Mouse (Mus musculus): ENCODE measurements around the gene Fam185a. TPM values are rescaled to one million over a fixed set of nuclear protein-coding genes. Genes with fewer than 3 reads are reported as not detected.

Fam185a gene
- polyA plus RNA-seq, 1 experiment from 2014 or later: 10.2 TPM

DNA sequence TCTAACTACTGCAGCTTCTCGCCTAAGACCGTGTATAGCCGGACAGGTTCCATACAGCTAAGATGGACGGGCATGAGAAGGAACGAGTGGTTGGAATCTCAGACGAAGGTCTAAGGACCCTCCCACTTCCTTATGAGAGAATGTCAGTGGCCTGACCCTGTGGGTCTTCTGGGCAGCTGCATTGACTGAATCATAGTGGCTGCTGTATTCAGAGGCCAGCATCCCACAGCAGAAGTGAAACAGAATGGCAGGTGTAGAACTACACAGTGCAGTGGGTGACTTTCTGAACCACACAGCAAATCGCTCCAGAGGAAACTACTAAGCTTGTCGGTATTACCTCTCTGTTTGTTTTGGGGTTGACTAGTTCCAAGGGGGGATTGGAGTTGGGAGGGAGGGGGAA is 80.4 kb downstream of the Fam185a start:
- ATAC-seq: no peak
- CTCF ChIA-PET: interaction anchor here (1.1 to 1.5 kb wide), 2 partner anchors 13 to 18 kb away, joined by 3 to 4 read pairs; no protein-coding TSS in a partner anchor
- no peak for DNase-seq (ENCODE audit: low read depth, low spot score)
- POLR2A ChIA-PET: no interaction called here
- in situ Hi-C loops (cut with MboI; ENCODE audit: low pct_unique_long_range_greater_than_20kb): no loop called here
- H3K27me3 ChIP-seq: no peaks in the 10 kb centered on the region
- TF ChIP-seq CTCF (IDR thresholded peaks at IDR 0.05): no peak

DNA sequence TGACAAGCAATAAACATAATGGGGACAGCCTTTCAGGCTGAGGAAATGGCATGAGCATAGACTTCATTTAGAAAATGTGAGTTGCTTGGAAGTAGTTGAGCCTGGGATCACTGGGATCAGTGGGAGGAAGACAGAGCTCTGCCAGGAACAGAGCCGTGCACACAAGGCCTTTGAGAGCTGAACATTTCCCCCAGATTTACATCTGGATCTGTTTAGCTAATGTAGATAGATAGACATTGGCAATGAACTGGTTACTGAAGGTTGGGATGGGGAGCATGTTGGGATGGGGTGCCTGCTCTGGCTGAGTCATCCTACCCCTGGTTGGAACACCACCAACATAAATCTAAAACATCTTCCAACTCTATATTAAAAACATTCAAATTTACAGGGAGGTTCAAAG is 82.1 kb downstream of the Fam185a start:
- DNase-seq (ENCODE audit: low read depth, low spot score) (no peak), ATAC-seq (no peak)
- POLR2A ChIA-PET: no interaction called here
- no peak for TF ChIP-seq CTCF (IDR thresholded peaks at IDR 0.05)
- in situ Hi-C loops (cut with MboI; ENCODE audit: low pct_unique_long_range_greater_than_20kb): no loop called here
- H3K27me3 ChIP-seq: no peaks in the 10 kb centered on the region
- CTCF ChIA-PET: no interaction called here

DNA sequence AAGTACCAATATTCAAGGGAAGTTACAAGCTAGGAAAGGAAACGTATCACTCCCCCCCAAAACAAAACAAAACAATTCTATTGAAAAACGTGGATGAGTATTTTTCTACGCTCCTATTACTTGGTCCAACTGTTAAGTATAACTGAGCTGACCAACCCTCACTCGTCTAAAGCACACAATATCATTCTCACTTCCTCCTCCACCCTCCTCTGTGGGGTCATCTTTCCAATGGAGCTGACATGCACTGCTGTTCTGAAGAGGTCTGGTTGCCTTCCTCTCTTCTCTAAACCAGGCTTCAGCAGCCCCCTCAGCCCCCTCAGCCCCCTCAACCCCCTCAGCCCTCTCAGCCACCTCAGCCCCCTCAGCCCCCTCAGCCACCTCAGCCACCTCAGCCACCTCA is 85.0 kb downstream of the Fam185a start:
- no peak for ATAC-seq
- H3K27me3 ChIP-seq: no peaks in the 10 kb centered on the region
- POLR2A ChIA-PET: no interaction called here
- in situ Hi-C loops (cut with MboI; ENCODE audit: low pct_unique_long_range_greater_than_20kb): no loop called here
- CTCF ChIA-PET: interaction anchor here (0.9 to 3.3 kb wide), 3 partner anchors 9 to 16 kb away, joined by 3 to 11 read pairs (median 8); no protein-coding TSS in a partner anchor
- DNase-seq (ENCODE audit: low read depth, low spot score): no peak
- no peak for TF ChIP-seq CTCF (IDR thresholded peaks at IDR 0.05)

DNA sequence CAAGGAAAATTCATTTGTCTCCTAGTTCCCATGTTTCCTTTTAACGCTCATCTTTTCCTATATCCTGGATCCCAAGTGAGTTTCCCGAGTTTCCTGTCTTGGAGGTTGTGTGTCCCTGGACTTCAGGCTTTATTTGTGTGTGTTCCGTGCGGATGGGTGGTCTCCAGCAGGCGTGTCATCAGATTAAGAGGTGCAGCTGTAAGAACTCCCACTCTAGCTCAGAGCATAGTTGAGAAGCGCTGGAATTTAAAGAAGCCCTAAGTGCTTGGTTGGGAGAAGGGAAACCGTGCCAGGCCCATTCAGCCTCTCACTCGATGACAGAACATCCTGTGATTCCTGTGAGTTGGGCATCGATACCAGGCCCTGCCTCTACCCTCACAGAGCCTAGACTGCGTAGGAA is 88.6 kb downstream of the Fam185a start:
- no peak for DNase-seq (ENCODE audit: low read depth, low spot score)
- in situ Hi-C loops (cut with MboI; ENCODE audit: low pct_unique_long_range_greater_than_20kb): no loop called here
- H3K27me3 ChIP-seq: no peaks in the 10 kb centered on the region
- ChIA-PET POLR2A (no interaction called here), CTCF (interaction anchor here (1.1 to 2.1 kb wide), 3 partner anchors 12 to 31 kb away, joined by 3 to 7 read pairs (median 3); no protein-coding TSS in a partner anchor)
- ATAC-seq: no peak
- TF ChIP-seq CTCF (IDR thresholded peaks at IDR 0.05): no peak

DNA sequence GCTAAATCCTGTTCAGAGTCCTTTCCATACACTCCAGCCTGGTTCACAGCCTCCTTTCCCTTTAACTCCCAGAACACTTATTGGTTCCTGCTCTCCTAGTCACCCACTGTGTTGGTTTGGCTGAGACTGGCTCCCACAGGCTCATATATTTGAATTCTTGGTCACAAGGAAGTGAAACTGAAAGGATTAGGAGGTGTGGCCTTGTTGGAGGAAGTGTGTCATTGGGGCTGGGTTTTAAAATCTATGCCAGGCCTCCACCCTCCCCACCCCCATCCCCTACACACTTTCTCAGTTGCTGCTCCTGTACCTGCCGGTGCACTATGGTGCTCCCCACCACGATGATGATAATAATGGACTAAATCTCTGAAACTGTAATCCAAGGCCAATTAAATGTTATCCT is 92.8 kb downstream of the Fam185a start:
- ChIA-PET CTCF (interaction anchor here (2.0 kb wide), 1 partner anchor 13 kb away, joined by 4 read pairs; no protein-coding TSS in a partner anchor), POLR2A (no interaction called here)
- DNase-seq (ENCODE audit: low read depth, low spot score): no peak
- in situ Hi-C loops (cut with MboI; ENCODE audit: low pct_unique_long_range_greater_than_20kb): no loop called here
- no peak for ATAC-seq
- no peaks in the 10 kb centered on the region for H3K27me3 ChIP-seq
- no peak for TF ChIP-seq CTCF (IDR thresholded peaks at IDR 0.05)

DNA sequence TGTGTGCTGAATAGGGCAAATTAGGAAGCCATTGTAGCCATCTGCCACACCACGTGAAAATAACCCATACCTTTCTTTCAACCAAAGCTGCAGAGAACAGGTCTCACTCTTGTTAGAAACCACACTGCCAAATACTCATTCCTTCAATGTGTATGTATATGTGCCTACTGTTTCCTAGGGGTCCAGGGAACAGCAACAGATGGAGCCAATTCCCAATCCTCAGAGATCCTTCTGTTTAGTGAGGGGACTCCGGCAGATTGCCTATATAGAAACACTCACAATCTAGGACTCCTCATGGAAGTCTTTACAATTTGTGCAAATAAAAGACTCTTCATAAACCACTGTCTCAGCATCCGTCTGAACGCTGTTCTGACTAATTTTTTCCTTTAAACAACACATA is 93.4 kb downstream of the Fam185a start:
- POLR2A ChIA-PET: no interaction called here

DNA sequence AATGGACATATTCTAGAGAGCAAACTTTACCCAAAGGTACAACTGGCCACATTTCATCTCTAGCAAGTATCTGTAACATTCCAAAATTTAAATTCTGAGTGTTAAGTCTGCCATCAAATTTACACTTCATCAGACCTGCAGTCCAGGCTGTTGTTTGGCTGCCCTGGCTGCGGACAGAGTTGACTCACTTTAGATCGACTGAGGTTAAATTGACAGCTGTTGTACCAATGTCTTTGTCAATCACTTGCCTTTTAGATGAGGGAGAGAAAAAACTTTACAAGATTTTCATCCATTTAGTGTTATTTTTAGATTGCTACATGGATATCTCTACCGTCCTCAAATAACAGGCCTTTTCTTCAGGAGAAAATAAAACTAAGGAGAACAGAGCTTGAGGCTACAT is 94.4 kb downstream of the Fam185a start:
- no peak for ATAC-seq
- TF ChIP-seq CTCF (IDR thresholded peaks at IDR 0.05): no peak
- in situ Hi-C loops (cut with MboI; ENCODE audit: low pct_unique_long_range_greater_than_20kb): no loop called here
- no peak for DNase-seq (ENCODE audit: low read depth, low spot score)
- H3K27me3 ChIP-seq: no peaks in the 10 kb centered on the region
- ChIA-PET POLR2A (no interaction called here), CTCF (interaction anchor here (1.0 kb wide), 1 partner anchor 18 kb away, joined by 3 read pairs; no protein-coding TSS in a partner anchor)

More for the DNA sequence above, 93.4 kb downstream of the Fam185a start:
- TF ChIP-seq CTCF (IDR thresholded peaks at IDR 0.05): no peak
- ATAC-seq (no peak), DNase-seq (ENCODE audit: low read depth, low spot score) (no peak)
- in situ Hi-C loops (cut with MboI; ENCODE audit: low pct_unique_long_range_greater_than_20kb): no loop called here
- CTCF ChIA-PET: interaction anchor here (1.0 to 2.0 kb wide), 2 partner anchors 12 to 19 kb away, joined by 3 to 4 read pairs; no protein-coding TSS in a partner anchor
- H3K27me3 ChIP-seq: no peaks in the 10 kb centered on the region

DNA sequence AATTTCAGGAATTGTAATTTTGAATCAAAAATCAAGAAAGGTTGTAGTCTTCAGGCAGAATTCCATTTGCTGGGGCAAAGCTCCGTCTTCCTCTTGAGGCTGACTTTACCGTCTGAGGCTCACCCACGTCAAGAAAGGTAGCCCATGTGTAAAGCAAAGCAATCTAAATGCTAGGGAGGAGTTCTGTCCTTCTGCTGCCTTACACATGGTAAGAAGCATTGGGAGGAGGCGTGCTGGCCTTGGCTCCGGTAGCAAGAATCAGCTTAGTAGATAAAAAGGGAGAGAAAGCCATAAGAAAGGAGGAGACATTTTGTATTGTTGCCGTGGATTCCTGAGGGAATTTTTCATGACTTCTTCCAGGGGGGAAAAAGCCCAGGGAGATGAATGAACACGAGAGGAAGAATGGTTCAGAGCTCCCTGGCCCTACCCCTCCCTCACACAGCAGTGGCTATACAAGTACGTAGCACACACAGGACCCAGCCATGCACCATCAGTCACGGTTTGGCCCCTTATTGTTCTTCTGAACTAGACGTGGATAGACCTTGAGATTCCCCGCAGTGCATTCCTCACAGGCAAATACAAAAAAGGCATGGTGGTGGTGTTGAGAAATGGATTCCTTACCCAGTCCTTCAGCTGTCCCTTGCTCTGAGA is 102.2 kb downstream of the Fam185a start:
- CTCF ChIA-PET: interaction anchor here (0.9 kb wide), 1 partner anchor 13 kb away, joined by 3 read pairs; no protein-coding TSS in a partner anchor

DNA sequence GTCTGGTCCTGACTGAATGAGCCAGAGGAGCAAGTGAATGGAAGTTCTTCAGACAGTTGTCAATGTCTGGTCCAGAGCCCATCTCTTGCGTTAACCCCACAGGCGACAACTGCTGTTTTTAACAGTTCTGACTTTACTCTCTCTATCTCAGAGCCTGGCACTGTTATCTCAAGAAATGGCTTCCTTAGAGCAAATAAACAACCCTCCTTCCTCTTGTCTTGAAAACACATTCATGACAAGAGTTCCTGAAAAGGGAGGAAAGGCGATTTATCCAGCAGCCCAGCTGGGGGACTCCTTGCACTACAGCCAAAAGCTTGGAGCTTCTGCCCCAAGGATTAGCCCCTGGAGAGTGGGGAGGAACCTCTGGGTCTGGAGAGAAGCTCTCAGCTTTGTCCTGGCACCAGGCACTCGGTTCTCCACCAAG is 102.7 kb downstream of the Fam185a start:
- DNase-seq (ENCODE audit: low read depth, low spot score) (no peak), ATAC-seq (no peak)
- no peak for TF ChIP-seq CTCF (IDR thresholded peaks at IDR 0.05)
- H3K27me3 ChIP-seq: no peaks in the 10 kb centered on the region
- POLR2A ChIA-PET: interaction anchor here (1.2 kb wide), 1 partner anchor 11 kb away, joined by 3 read pairs; no protein-coding TSS in a partner anchor
- in situ Hi-C loops (cut with MboI; ENCODE audit: low pct_unique_long_range_greater_than_20kb): no loop called here
- CTCF ChIA-PET: no interaction called here

More for the DNA sequence above, 102.2 kb downstream of the Fam185a start:
- DNase-seq (ENCODE audit: low read depth, low spot score) (no peak), ATAC-seq (no peak)
- no peak for TF ChIP-seq CTCF (IDR thresholded peaks at IDR 0.05)
- POLR2A ChIA-PET: interaction anchor here (1.2 kb wide), 1 partner anchor 11 kb away, joined by 3 read pairs; no protein-coding TSS in a partner anchor
- no peaks in the 10 kb centered on the region for H3K27me3 ChIP-seq
- in situ Hi-C loops (cut with MboI; ENCODE audit: low pct_unique_long_range_greater_than_20kb): no loop called here

DNA sequence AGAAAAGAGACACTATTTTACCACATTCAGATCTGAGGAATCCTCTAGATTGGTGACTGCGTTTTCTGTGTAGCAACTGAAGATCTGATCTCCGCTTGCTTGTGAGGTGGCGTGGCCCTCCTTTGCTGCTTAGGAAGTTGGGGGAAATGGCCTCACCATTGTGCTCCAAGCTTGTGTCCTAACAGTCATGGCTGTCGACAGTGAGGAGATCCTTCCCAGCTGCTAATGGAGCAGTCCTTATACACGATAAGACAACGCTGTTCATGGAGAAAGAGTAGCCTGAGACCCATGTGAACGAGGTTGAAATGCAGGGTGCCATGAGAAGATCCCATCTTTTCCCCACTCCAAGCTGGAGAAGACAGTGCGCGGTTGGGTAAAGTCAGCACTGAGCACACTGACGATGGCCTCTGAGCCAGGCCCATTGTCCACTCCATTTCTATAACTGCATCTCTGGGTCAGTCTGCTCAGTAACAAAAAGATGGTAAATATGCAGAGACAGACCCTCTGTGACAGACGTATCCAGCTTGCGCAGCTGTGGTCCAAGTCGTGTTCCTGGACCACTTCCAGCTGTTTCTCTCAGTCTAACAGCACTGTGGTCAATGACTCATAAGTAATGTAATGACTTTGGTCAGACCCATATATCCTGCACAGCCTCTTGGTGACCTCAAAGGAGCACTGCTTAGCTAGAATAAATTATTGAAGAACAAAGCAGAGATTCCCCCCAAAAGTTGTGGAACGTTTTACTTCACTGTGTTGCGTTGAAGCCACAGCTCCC is 103.5 kb downstream of the Fam185a start:
- peak; percentile 39 for DNase-seq (ENCODE audit: low read depth, low spot score)
- ATAC-seq: no peak
- POLR2A ChIA-PET: no interaction called here
- no peak for TF ChIP-seq CTCF (IDR thresholded peaks at IDR 0.05)
- no peaks in the 10 kb centered on the region for H3K27me3 ChIP-seq
- in situ Hi-C loops (cut with MboI; ENCODE audit: low pct_unique_long_range_greater_than_20kb): no loop called here
- CTCF ChIA-PET: interaction anchor here (1.0 to 1.2 kb wide), 3 partner anchors 18 to 113 kb away, joined by 3 read pairs; no protein-coding TSS in a partner anchor

All from Patski (cell line).